In genomic region chr15:9094366-9094750, GRCm38 (mm10) we compare ENCODE assay signal across 7 mouse cellular contexts. TPM values are rescaled to one million over a fixed set of nuclear protein-coding genes. Genes with fewer than 3 reads are reported as not detected.
DNase-seq lines count a peak whose midpoint lies in the region; ATAC-seq lines count a peak whose summit lies in the region.

No protein-coding gene starts in this region.

- 8% methylated on average over 13 of the region's 13 CpGs for WGBS in stomach, embryonic 14.5 days

- H3K27me3 ChIP-seq in stomach, embryonic 14.5 days (ENCODE audit: control insufficient read depth, insufficient read depth, low read length), result no peaks in the 10 kb centered on the region

- no peak overlapping the region for H3K9ac ChIP-seq in stomach, embryonic 14.5 days (replicated peaks; ENCODE audit: low read depth, low read length)

- H3K27ac ChIP-seq in stomach, embryonic 14.5 days (ENCODE audit: low read length), result no peak overlapping the region

- peak overlapping the region; percentile 22 for H3K4me2 ChIP-seq in stomach, embryonic 14.5 days (replicated peaks; ENCODE audit: low read depth, low read length)

- intact Hi-C loops in heart, postnatal 10 days (cut with DNase I), result no loop called here
- intact Hi-C loops in left cerebral cortex, postnatal 25 days (cut with DNase I), result no loop called here

- H3K4me1 ChIP-seq in stomach, embryonic 14.5 days (ENCODE audit: control insufficient read depth, insufficient read depth, low read length), result peaks cover 7% of the 10 kb centered on the region; the same call in 1 of the 2 replicates

- peaks cover 16% of the 10 kb centered on the region for H3K36me3 ChIP-seq in stomach, embryonic 14.5 days (ENCODE audit: control insufficient read depth, insufficient read depth, low read length)

- no peaks in the 10 kb centered on the region for H3K9me3 ChIP-seq in stomach, embryonic 14.5 days (ENCODE audit: control insufficient read depth, low read depth, low read length)

- H3K4me3 ChIP-seq in stomach, embryonic 14.5 days (ENCODE audit: low read depth, low read length), result no peak overlapping the region

- peak; percentile 83 for ATAC-seq in megakaryocyte progenitor cell, adult 5-6 weeks (replicated peaks; ENCODE audit: poor library complexity)
- peak; percentile 91 for ATAC-seq in stomach, embryonic 14.5 days (ENCODE audit: insufficient number of reproducible peaks, insufficient read depth, low FRiP score, low read depth)

- peak; percentile 21 for DNase-seq in cerebellum, adult 11 months
- DNase-seq in embryo, embryonic 10.5 days (ENCODE audit: low spot score), result peak; percentile 78
- peak; percentile 26 to 42 for DNase-seq in heart, postnatal 10 days
- DNase-seq in left cerebral cortex, postnatal 25 days (ENCODE audit: low spot score in 2 of 2), result peak; percentile 47 to 74
- DNase-seq in gastrocnemius, postnatal 4 days (ENCODE audit: low spot score in 2 of 2), result no peak

RNA-seq across cellular contexts. Expression of gene Nadk2, which starts 23.3 kb away (rescaled TPM):
- total RNA-seq in heart, postnatal 10 days (2021), result 10 to 100 TPM; 41.3 to 46.5 TPM
- 10 to 100 TPM; 44.7 TPM for total RNA-seq in left cerebral cortex, postnatal 25 days (2021)
- 64.3 and 68.6 TPM in 2 replicates for total RNA-seq in megakaryocyte progenitor cell, adult 5-6 weeks (2015)
- 59.7 and 73.9 TPM in 2 replicates for total RNA-seq in megakaryocyte progenitor cell, adult 5-6 weeks (2017)
- 31.8 and 32.1 TPM in 2 replicates for polyA plus RNA-seq in stomach, embryonic 14.5 days (2014; fragmentation: Nextera tagmentation; extraction: Ambion mirVana)
- 10 to 100 TPM; 34.1 to 34.5 TPM for total RNA-seq in gastrocnemius, postnatal 4 days (2021)

RNA-seq across cellular contexts. Expression of gene Lmbrd2, which starts 46.0 kb away (rescaled TPM):
- total RNA-seq in heart, postnatal 10 days (2021), result 10 to 100 TPM; 14.6 to 17.6 TPM
- total RNA-seq in left cerebral cortex, postnatal 25 days (2021), result 10 to 100 TPM; 67.1 to 71.3 TPM
- total RNA-seq in megakaryocyte progenitor cell, adult 5-6 weeks (2015), result 10.0 and 11.6 TPM in 2 replicates
- 4.5 and 9.6 TPM in 2 replicates for total RNA-seq in megakaryocyte progenitor cell, adult 5-6 weeks (2017)
- 7.0 and 7.9 TPM in 2 replicates for polyA plus RNA-seq in stomach, embryonic 14.5 days (2014; fragmentation: Nextera tagmentation; extraction: Ambion mirVana)
- total RNA-seq in gastrocnemius, postnatal 4 days (2021), result 10 to 100 TPM; 17.9 to 18.0 TPM

Comparison
In these comparisons a context has a peak if more than half of its experiments do, and no peak if none do; other contexts are left out.
1. DNase-seq: peak in cerebellum, adult 11 months (single experiment), embryo, embryonic 10.5 days (single experiment), heart, postnatal 10 days (2 of 2) and left cerebral cortex, postnatal 25 days (2 of 2); none in gastrocnemius, postnatal 4 days (0 of 2).